Mouse (Mus musculus): ENCODE data around the gene Gatad2a. TPM values are rescaled to one million over a fixed set of nuclear protein-coding genes. Genes with fewer than 3 reads are reported as not detected.
"Not testable (repeated sequence)": the region's sequence is repeated elsewhere in the genome, so short reads cannot be mapped to it uniquely, and the experiment has no call there.

Gene Gatad2a
- polyA plus RNA-seq, 1 experiment, result 21.1 TPM

DNA sequence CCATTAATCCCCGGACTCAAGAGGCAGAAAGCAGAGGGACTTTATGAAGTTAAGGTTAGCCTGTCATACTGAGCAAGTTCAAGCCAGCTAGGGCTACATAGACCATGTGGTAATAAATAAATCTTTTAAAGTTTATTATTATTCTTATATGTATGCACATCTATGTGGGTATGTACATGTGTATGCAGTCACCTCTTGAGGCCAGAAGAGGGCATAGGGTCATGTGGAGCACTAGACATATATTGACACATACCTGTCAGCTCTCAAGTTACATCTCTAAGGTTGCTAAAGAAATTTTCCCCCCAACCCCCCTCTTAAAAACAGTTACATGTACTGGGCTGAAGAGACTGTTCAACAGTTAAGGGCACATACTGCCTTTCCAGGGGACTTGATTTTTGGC, 16.6 kb upstream of the Gatad2a start:
- TF ChIP-seq POLR2A (IDR thresholded peaks at IDR 0.05; ENCODE audit: extremely low read depth, insufficient read depth, low read length), result no peak
- TF ChIP-seq CTCF (IDR thresholded peaks at IDR 0.05; ENCODE audit: extremely low read depth, insufficient read depth, low read length), result no peak
- H3K4me3 ChIP-seq (ENCODE audit: insufficient read depth, low read length), result no peak overlapping the region
- no peak overlapping the region for H3K27ac ChIP-seq (ENCODE audit: insufficient read depth, low read length)
- H3K4me1 ChIP-seq (ENCODE audit: control insufficient read depth, insufficient read depth, low read length), result no peaks in the 10 kb centered on the region

DNA sequence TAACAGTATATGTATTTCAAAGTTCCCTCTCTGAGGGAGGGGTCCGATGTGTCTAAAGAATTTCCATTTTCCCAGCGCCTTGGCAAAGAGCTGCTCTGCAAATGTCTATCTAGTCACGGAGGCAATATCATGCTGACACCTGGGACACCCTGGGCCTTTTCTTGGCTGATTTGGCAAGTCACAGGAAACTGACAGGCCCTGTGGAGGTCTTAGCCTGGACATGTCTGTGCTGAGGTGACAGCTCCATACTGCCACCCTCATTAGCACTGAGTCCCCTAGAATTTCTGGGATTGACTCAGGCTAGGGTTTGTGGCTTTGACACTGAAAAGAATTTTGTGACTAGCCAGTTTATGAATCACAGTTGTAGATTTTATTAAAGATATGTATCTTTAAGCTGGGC, 16.2 kb upstream of the Gatad2a start:
- Histone ChIP-seq H3K4me3 (ENCODE audit: insufficient read depth, low read length) (no peak overlapping the region), H3K4me1 (ENCODE audit: control insufficient read depth, insufficient read depth, low read length) (no peaks in the 10 kb centered on the region), H3K27ac (ENCODE audit: insufficient read depth, low read length) (no peak overlapping the region)
- no peak for TF ChIP-seq CTCF (IDR thresholded peaks at IDR 0.05; ENCODE audit: extremely low read depth, insufficient read depth, low read length)
- no peak for TF ChIP-seq POLR2A (IDR thresholded peaks at IDR 0.05; ENCODE audit: extremely low read depth, insufficient read depth, low read length)

DNA sequence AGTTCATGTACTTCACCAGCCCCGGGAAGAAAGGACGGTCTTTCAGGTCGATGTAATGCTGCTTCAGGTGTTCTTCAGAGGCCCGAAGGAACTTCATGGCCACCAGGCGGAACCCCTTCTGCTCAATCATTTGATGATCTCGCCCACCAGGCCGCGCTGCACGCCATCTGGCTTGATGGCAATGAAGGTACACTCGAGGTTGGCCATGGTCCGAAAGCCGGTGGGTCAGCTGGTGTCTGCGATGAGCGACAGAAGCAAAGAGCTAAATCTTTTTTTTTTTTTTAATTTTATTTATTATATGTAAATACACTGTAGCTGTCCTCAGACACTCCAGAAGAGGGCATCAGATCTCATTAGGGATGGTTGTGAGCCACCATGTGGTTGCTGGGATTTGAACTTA, 14.6 kb upstream of the Gatad2a start:
- H3K27ac ChIP-seq (ENCODE audit: insufficient read depth, low read length); H3K4me1 ChIP-seq (ENCODE audit: control insufficient read depth, insufficient read depth, low read length); H3K4me3 ChIP-seq (ENCODE audit: insufficient read depth, low read length): not testable (repeated sequence)

DNA sequence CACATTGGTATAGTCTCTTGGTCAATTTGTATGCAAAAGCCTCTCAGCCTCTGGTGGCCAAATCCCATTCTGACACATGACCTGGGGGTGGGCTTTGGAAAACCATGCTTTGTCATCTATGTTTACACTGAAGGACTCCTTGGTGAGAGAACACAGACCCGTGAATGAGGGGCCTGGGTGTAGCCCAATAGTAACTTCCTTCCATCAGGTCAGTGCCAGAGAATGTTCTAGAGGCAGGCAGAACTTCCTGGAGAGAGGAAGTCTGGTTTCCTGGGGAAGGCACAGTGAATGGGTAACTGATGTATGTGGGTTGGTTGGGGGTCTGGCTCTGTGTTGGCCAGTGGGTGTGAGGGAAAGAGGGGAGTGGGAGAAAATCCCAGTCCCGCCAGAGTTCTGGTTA, 9.0 kb upstream of the Gatad2a start:
- TF ChIP-seq POLR2A (IDR thresholded peaks at IDR 0.05; ENCODE audit: extremely low read depth, insufficient read depth, low read length) (no peak), CTCF (IDR thresholded peaks at IDR 0.05; ENCODE audit: extremely low read depth, insufficient read depth, low read length) (no peak)
- no peak overlapping the region for H3K27ac ChIP-seq (ENCODE audit: insufficient read depth, low read length)
- H3K4me3 ChIP-seq (ENCODE audit: insufficient read depth, low read length), result no peak overlapping the region
- H3K4me1 ChIP-seq (ENCODE audit: control insufficient read depth, insufficient read depth, low read length), result no peaks in the 10 kb centered on the region

DNA sequence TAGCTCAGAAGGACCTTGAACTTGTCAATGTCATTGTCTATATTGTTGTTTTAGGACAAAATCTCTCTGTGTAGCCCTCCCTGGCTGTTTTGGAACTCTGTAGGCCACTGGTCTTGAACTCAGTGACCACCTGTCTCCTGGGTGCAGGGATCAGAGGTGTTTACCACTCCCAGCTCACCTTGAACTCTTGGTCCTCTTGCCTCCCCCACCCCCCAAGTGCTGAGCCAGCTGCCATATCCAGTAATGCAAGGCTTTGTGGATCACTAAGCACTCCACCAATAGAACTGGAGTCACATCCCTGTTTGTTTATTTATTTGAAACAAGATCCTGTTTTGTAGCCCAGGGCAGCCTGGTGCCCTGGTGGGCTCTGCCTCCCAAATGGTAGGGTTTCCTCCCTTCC, 8.2 kb upstream of the Gatad2a start:
- H3K27ac ChIP-seq (ENCODE audit: insufficient read depth, low read length), result no peak overlapping the region
- TF ChIP-seq CTCF (IDR thresholded peaks at IDR 0.05; ENCODE audit: extremely low read depth, insufficient read depth, low read length) (no peak), POLR2A (IDR thresholded peaks at IDR 0.05; ENCODE audit: extremely low read depth, insufficient read depth, low read length) (no peak)
- no peaks in the 10 kb centered on the region for H3K4me1 ChIP-seq (ENCODE audit: control insufficient read depth, insufficient read depth, low read length)

DNA sequence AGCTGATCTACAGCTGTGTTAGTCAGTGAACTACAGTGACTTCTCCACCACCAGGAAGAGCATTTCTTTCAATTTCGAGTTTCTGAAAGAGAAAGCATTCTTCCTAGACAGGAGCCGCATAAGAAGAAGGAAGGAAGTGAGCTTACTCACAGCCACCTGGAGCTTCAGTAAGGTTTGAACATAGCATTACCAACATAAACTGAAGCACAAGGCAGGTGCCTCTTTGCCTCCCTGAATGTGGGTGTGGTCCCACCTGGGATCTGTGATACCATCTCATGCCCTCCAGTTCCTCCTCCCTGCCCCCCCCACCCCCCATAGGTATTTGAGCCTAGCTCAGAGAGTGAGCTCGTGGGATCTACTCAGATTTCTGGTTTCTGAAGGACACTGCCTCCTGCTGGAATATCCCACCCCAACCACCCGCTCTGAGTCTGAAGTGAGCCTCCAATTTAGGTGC, 7.0 kb upstream of the Gatad2a start:
- TF ChIP-seq CTCF (IDR thresholded peaks at IDR 0.05; ENCODE audit: extremely low read depth, insufficient read depth, low read length), result no peak
- TF ChIP-seq POLR2A (IDR thresholded peaks at IDR 0.05; ENCODE audit: extremely low read depth, insufficient read depth, low read length), result no peak
- H3K4me3 ChIP-seq (ENCODE audit: insufficient read depth, low read length), result no peak overlapping the region
- H3K27ac ChIP-seq (ENCODE audit: insufficient read depth, low read length), result no peak overlapping the region
- H3K4me1 ChIP-seq (ENCODE audit: control insufficient read depth, insufficient read depth, low read length), result no peaks in the 10 kb centered on the region

More for the DNA sequence above, 8.2 kb upstream of the Gatad2a start:
- H3K4me3 ChIP-seq (ENCODE audit: insufficient read depth, low read length), result no peak overlapping the region

DNA sequence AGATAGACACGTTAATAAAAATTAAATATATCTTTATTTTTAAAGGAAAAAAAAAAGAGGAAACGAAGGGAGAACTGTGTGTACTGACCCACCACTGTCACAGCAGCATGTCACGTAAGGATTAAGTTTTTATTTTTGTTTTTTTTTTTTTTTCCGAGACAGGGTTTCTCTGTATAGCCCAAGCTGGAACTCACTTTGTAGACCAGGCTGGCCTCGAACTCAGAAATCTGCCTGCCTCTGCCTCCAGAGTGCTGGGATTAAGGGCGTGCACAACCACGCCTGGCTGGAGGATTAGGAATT, 5.7 kb upstream of the Gatad2a start:
- H3K4me3 ChIP-seq (ENCODE audit: insufficient read depth, low read length); H3K27ac ChIP-seq (ENCODE audit: insufficient read depth, low read length); H3K4me1 ChIP-seq (ENCODE audit: control insufficient read depth, insufficient read depth, low read length): not testable (repeated sequence)

DNA sequence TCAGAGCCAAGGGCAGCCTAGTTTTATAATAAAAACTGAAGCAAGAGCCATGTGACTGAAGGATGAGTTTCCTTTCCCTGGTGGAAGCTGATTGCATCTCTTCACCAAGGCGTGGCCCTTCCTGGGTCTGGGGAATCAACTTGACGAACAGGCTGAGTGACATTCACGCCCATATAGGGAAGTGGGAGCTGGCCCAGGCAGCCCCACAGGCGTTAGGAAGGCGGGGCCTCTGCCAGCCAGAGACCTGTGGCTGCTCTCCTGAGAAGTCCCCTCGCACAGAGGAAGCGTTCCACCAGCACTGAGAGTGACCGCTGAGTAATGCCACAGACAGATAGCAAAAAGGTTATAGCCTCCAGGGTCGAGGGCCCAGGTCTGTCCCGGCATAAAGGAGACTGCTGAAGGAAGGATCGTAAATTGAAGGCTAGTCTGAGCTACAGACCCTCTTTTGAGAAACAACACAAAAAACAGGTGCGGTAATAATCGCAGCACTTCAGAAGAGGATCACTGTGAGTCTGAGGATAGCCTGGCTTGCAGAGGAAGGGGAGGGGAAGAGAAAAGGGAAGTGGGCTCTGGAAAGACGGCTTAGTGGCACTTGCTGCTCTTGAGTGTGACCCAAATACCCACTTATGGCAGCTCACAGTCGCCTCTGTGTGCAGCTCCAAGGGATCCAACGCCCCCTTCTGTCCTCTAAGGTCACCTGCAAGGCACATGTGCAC, 5.2 kb upstream of the Gatad2a start:
- no peak overlapping the region for H3K27ac ChIP-seq (ENCODE audit: insufficient read depth, low read length)
- no peaks in the 10 kb centered on the region for H3K4me1 ChIP-seq (ENCODE audit: control insufficient read depth, insufficient read depth, low read length)

DNA sequence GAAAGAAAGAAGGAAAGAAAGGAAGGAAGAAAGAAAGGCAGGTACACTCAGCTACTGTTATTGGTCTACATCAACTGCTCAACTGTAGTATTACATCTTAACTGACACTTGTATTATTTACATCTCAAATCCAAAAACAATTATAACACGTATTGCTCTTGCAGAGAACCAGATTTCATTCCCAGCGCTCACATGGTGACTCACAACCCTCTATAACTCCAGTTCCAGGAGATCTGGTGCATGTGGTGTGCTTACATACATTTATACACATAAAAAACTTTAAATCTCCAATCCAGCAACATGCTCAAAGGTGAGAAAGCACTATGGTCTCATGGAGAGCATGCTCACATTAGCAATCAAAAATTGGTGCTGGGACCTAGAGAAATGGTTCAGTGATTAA, 4.0 kb upstream of the Gatad2a start:
- TF ChIP-seq CTCF (IDR thresholded peaks at IDR 0.05; ENCODE audit: extremely low read depth, insufficient read depth, low read length) (no peak), POLR2A (IDR thresholded peaks at IDR 0.05; ENCODE audit: extremely low read depth, insufficient read depth, low read length) (no peak)
- H3K27ac ChIP-seq (ENCODE audit: insufficient read depth, low read length), result no peak overlapping the region
- no peaks in the 10 kb centered on the region for H3K4me1 ChIP-seq (ENCODE audit: control insufficient read depth, insufficient read depth, low read length)
- no peak overlapping the region for H3K4me3 ChIP-seq (ENCODE audit: insufficient read depth, low read length)

More for the DNA sequence above, 5.2 kb upstream of the Gatad2a start:
- no peak overlapping the region for H3K4me3 ChIP-seq (ENCODE audit: insufficient read depth, low read length)
- no peak for TF ChIP-seq POLR2A (IDR thresholded peaks at IDR 0.05; ENCODE audit: extremely low read depth, insufficient read depth, low read length)
- peak; percentile 49 for TF ChIP-seq CTCF (IDR thresholded peaks at IDR 0.05; ENCODE audit: extremely low read depth, insufficient read depth, low read length)

DNA sequence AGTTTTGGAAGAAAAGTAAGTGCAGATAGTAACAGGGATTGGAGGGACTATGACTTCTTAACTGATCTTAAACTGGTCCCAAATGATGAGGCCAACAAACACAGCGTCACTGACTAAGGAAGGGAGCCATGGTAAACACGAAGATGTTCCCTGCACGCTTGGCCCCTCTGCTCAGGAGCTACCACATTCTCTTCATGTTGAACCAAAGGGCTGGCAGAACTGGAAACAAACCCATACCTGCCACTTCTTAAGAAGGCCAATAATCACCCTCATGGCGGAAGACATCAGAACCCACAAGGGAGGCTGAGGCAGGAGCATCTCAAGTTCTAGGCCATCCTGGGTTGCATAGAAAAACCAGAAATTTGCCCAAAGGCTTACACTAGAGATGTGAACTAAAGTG, 3.1 kb upstream of the Gatad2a start:
- no peak for TF ChIP-seq CTCF (IDR thresholded peaks at IDR 0.05; ENCODE audit: extremely low read depth, insufficient read depth, low read length)
- TF ChIP-seq POLR2A (IDR thresholded peaks at IDR 0.05; ENCODE audit: extremely low read depth, insufficient read depth, low read length), result no peak
- H3K27ac ChIP-seq (ENCODE audit: insufficient read depth, low read length), result no peak overlapping the region
- H3K4me3 ChIP-seq (ENCODE audit: insufficient read depth, low read length), result no peak overlapping the region
- peaks cover 2% of the 10 kb centered on the region; the same call in 1 of the 2 replicates for H3K4me1 ChIP-seq (ENCODE audit: control insufficient read depth, insufficient read depth, low read length)

DNA sequence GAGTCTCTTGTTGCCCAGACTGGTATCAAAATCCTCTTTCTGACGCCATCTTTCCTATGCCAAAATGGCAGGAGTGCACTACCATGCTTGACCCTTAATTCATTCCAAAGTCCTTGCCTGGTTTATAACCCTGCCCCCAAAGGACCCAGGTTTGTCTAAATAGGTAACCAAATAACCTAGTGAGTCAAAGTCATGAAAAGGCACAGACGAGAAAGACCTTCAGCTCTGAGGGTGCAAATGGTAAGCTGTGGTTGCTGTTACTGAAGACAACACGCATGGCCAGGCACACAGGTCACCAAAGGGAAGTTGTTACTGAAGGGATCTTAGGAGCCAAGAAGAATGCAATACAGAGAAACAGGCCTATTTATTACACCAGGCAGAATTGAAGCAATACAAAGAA, 2.5 kb upstream of the Gatad2a start:
- TF ChIP-seq CTCF (IDR thresholded peaks at IDR 0.05; ENCODE audit: extremely low read depth, insufficient read depth, low read length), result no peak
- TF ChIP-seq POLR2A (IDR thresholded peaks at IDR 0.05; ENCODE audit: extremely low read depth, insufficient read depth, low read length), result no peak
- Histone ChIP-seq H3K4me3 (ENCODE audit: insufficient read depth, low read length) (no peak overlapping the region), H3K27ac (ENCODE audit: insufficient read depth, low read length) (no peak overlapping the region), H3K4me1 (ENCODE audit: control insufficient read depth, insufficient read depth, low read length) (peaks cover 2% of the 10 kb centered on the region; the same call in 1 of the 2 replicates)

Data from cortical plate, adult 2 months (tissue).